Mouse (Mus musculus) limb, embryonic 15.5 days (tissue): ENCODE results near the gene Crtc3. TPM values are rescaled to one million over a fixed set of nuclear protein-coding genes. Genes with fewer than 3 reads are reported as not detected.
A peak's percentile ranks its signal among the peaks of the same experiment; 100 is the strongest.

Experiments
- ATAC-seq: fragments of 200-750 bp; cut with Nextera tagmentation; 2 replicates; pipeline ENCODE4 v1.8.0; 2017; ENCODE audit warnings: low read depth, moderate TSS enrichment; ENCODE audit not compliant: insufficient number of reproducible peaks, low FRiP score, low TSS enrichment
- H3K27ac ChIP-seq: fragments of 300-500 bp; sonication (generic); 2 replicates; pipeline ENCODE4 v1.5.1; 2015; ENCODE audit warnings: moderate library complexity, mild to moderate bottlenecking, inconsistent platforms
- H3K27me3 ChIP-seq: fragments of 300-500 bp; sonication (generic); 2 replicates; pipeline ENCODE4 v1.6.1; 2015; ENCODE audit warnings: inconsistent platforms
- H3K36me3 ChIP-seq: fragments of 300-500 bp; sonication (generic); 2 replicates; pipeline ENCODE4 v1.6.1; 2015; ENCODE audit warnings: inconsistent platforms
- H3K4me1 ChIP-seq: fragments of 300-500 bp; sonication (generic); 2 replicates; pipeline ENCODE4 v1.6.1; 2015; ENCODE audit warnings: inconsistent platforms
- H3K4me2 ChIP-seq: fragments of 300-500 bp; sonication (generic); 2 replicates; pipeline ENCODE4 v1.6.1; 2015; ENCODE audit warnings: mild to moderate bottlenecking, inconsistent platforms
- H3K4me3 ChIP-seq: fragments of 300-500 bp; sonication (generic); 2 replicates; pipeline ENCODE4 v1.5.1; 2015; ENCODE audit warnings: mild to moderate bottlenecking, inconsistent platforms
- H3K9ac ChIP-seq: fragments of 300-500 bp; sonication (generic); 2 replicates; pipeline ENCODE4 v1.6.1; 2015; ENCODE audit warnings: inconsistent platforms
- H3K9me3 ChIP-seq: fragments of 300-500 bp; sonication (generic); 2 replicates; pipeline ENCODE4 v1.6.1; 2016; ENCODE audit warnings: inconsistent platforms
- WGBS: fragments of 180-500 bp; shearing (Covaris S2); methylation state at CpG from one replicate; pipeline ENCODE4 v1.1.7; 2015; 5-methylcytosine and 5-hydroxymethylcytosine counted together
- polyA plus RNA-seq: library from polyadenylated mRNA; unstranded; fragments of >200 nt; fragmentation: Nextera tagmentation; extraction: Ambion mirVana; gene quantifications from 2 replicates; pipeline ENCODE4 v1.2.1, GENCODE M21; 2015

The Crtc3 gene
- 25.9 and 26.5 TPM in 2 replicates for polyA plus RNA-seq

DNA sequence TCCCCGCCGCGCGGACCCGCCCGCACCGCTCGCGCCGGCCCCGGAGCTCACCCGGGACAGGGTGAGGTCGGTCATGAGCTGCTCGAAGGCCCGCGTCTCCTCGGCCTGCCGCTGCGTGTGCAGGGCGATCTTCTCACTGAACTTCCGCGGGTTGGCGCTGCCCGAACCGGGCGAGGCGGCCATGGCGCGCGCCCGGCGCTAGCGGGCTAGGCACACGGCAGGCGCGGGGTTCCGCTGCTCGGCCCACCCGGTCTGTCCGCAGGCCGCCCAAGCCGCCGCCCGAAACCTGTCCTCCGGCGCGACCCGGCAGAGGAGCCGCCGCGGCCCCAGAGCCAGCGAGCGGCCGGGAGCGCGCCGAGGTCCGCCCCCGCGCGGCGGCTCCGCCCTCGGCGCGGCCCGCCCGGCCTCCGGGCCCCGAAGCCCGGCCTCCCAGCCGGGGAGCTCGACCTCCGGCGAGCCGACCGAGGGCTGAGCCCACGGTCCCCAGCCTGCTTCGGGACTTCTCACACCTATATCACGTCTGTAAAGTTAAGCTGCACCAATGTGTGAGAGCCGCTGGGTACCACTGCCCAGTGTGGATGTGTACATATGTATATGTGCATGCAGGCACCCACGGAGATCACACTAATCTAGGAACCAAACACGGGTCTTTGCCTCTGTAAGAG lies at the start of gene Crtc3:
Gene Crtc3 (minus strand): TSS at position 322 of the 665 bp plus-strand sequence.
- peak within 1 kb of the TSS; percentile 89 for H3K9ac ChIP-seq
- no peaks in the 10 kb centered on the region for H3K27me3 ChIP-seq
- no peaks in the 10 kb centered on the region for H3K9me3 ChIP-seq
- H3K4me3 ChIP-seq: peak within 1 kb of the TSS; percentile 83
- peaks cover 16% of the 10 kb centered on the region for H3K4me1 ChIP-seq
- peak within 1 kb of the TSS; percentile 96 for H3K27ac ChIP-seq
- H3K36me3 ChIP-seq: no peaks in the 10 kb centered on the region
- peak within 1 kb of the TSS; percentile 71 for H3K4me2 ChIP-seq
- peak; percentile 89 for ATAC-seq
- WGBS: under 1% methylated on average over 83 of the region's 83 CpGs

GRCm38 (mm10) chr7:80736199-80736598 lies 47.5 kb upstream of the Crtc3 start:
- Histone ChIP-seq H3K9me3 (no peaks in the 10 kb centered on the region), H3K36me3 (peaks cover 87% of the 10 kb centered on the region), H3K27me3 (no peaks in the 10 kb centered on the region), H3K4me1 (no peaks in the 10 kb centered on the region), H3K4me2 (no peak overlapping the region), H3K4me3 (no peak overlapping the region), H3K9ac (no peak overlapping the region), H3K27ac (no peak overlapping the region)
- ATAC-seq: no peak
- WGBS: 75% methylated on average over 10 of the region's 10 CpGs

DNA sequence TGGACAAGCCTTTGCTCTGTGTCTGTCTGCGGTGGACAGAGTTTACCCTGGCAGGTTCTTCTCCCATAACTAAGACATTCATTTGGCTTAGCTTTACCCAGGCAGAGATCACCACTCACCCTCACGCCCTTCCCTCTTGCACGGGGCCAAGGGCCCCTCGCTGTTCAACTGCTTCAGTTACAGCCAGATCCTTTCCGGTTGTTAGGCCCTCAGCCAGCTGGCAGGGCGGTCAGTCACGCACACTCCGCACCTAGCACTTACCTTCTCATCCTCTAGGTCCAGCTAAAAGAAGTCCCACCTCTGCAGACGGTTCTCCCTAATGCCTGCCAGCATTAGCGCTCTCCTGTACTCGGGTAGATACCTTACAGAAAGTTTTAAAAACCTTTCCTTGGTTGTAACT lies 44.3 kb upstream of the Crtc3 start:
- H3K4me3 ChIP-seq: no peak overlapping the region
- no peaks in the 10 kb centered on the region for H3K9me3 ChIP-seq
- no peaks in the 10 kb centered on the region for H3K4me1 ChIP-seq
- WGBS: 71% methylated on average over 11 of the region's 11 CpGs
- H3K27ac ChIP-seq: no peak overlapping the region
- H3K9ac ChIP-seq: no peak overlapping the region
- H3K36me3 ChIP-seq: peaks cover 85% of the 10 kb centered on the region
- no peak overlapping the region for H3K4me2 ChIP-seq
- no peaks in the 10 kb centered on the region for H3K27me3 ChIP-seq
- no peak for ATAC-seq

DNA sequence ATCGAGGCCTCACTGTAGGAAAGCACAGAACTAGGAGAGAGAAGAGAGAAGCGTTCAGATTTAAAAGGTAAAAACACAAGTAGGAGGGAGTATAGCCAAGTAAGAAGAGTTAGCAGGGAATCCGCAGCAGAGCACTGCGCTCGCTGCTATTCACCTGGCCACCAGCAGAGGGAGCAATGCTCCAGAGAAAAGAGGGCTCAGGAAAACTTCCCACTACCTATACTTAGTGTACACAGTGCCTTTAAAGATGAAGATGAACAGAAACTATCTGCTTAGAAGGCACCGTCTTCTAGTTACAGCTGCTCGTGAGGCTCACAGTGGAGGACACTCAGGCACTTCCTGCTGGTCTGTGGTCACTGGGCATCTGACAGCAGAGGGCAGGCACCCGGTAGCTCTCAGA lies 41.0 kb upstream of the Crtc3 start:
- no peaks in the 10 kb centered on the region for H3K4me1 ChIP-seq
- H3K4me3 ChIP-seq: no peak overlapping the region
- no peaks in the 10 kb centered on the region for H3K27me3 ChIP-seq
- H3K27ac ChIP-seq: no peak overlapping the region
- ATAC-seq: no peak
- 24% methylated on average over 8 of the region's 8 CpGs for WGBS
- peaks cover 86% of the 10 kb centered on the region for H3K36me3 ChIP-seq
- no peaks in the 10 kb centered on the region for H3K9me3 ChIP-seq
- no peak overlapping the region for H3K4me2 ChIP-seq
- no peak overlapping the region for H3K9ac ChIP-seq

GRCm38 (mm10) chr7:80721041-80721440 lies 32.4 kb upstream of the Crtc3 start:
- H3K4me1 ChIP-seq: no peaks in the 10 kb centered on the region
- no peak overlapping the region for H3K4me3 ChIP-seq
- H3K27ac ChIP-seq: no peak overlapping the region
- no peak overlapping the region for H3K4me2 ChIP-seq
- no peaks in the 10 kb centered on the region for H3K27me3 ChIP-seq
- WGBS: 56% methylated on average over 9 of the region's 9 CpGs
- H3K36me3 ChIP-seq: peaks cover 91% of the 10 kb centered on the region
- no peak overlapping the region for H3K9ac ChIP-seq
- no peak for ATAC-seq
- H3K9me3 ChIP-seq: no peaks in the 10 kb centered on the region

- Histone ChIP-seq H3K4me1 (no peaks in the 10 kb centered on the region), H3K9ac (no peak overlapping the region), H3K36me3 (peaks cover 92% of the 10 kb centered on the region), H3K4me3 (no peak overlapping the region), H3K27ac (no peak overlapping the region), H3K9me3 (no peaks in the 10 kb centered on the region), H3K4me2 (no peak overlapping the region), H3K27me3 (no peaks in the 10 kb centered on the region)
- no peak for ATAC-seq
- WGBS: 94% methylated on average over 7 of the region's 7 CpGs
Measured at GRCm38 (mm10) chr7:80719582-80719981, 30.9 kb upstream of the Crtc3 start.

DNA sequence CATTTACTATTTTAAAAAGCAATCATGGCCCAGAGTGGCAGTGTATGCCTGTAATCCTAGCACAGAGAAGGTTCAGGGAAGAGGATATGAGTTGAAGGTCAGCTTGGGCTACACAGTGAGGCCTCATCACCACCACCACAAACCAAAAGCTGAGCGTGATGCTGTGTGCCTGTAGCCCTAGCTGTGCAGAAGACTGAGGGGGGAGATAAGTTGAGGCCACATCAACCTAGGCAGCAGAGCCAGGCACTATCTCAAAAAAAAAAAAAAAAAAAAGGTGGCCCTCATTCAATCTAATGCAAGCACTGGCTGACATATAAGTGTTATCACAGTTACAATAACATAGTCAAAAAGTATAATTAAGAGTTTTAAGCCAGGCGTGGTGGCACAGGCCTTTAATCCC lies 30.4 kb upstream of the Crtc3 start:
- H3K4me3 ChIP-seq: no peak overlapping the region
- peaks cover 91% of the 10 kb centered on the region for H3K36me3 ChIP-seq
- no peak overlapping the region for H3K9ac ChIP-seq
- no peaks in the 10 kb centered on the region for H3K27me3 ChIP-seq
- no peaks in the 10 kb centered on the region for H3K9me3 ChIP-seq
- H3K4me2 ChIP-seq: no peak overlapping the region
- no peak for ATAC-seq
- H3K27ac ChIP-seq: no peak overlapping the region
- no peaks in the 10 kb centered on the region for H3K4me1 ChIP-seq
- WGBS: 96% methylated on average over 2 of the region's 2 CpGs

DNA sequence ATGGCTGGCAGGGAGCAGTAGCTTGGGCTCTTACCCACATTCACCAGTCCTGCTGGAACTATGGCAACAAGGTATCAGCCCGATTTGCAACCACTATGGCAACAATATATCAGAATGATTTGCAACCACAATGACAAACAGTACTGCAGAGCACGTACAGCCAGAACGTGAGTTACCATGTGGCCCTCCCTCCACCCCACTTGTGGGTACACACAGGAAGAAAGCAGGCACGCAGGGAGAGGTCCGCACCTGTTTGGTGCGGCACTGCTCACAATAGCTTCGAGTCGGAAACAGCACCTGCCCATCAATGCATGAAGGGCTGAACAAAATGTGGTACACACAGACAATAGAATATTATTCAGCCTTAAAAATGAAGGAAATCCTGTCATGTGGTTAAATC lies 29.8 kb upstream of the Crtc3 start:
- H3K27ac ChIP-seq: no peak overlapping the region
- H3K27me3 ChIP-seq: no peaks in the 10 kb centered on the region
- no peak for ATAC-seq
- no peak overlapping the region for H3K4me3 ChIP-seq
- WGBS: 85% methylated on average over 8 of the region's 8 CpGs
- no peaks in the 10 kb centered on the region for H3K9me3 ChIP-seq
- no peak overlapping the region for H3K4me2 ChIP-seq
- H3K36me3 ChIP-seq: peaks cover 91% of the 10 kb centered on the region
- no peaks in the 10 kb centered on the region for H3K4me1 ChIP-seq
- no peak overlapping the region for H3K9ac ChIP-seq

DNA sequence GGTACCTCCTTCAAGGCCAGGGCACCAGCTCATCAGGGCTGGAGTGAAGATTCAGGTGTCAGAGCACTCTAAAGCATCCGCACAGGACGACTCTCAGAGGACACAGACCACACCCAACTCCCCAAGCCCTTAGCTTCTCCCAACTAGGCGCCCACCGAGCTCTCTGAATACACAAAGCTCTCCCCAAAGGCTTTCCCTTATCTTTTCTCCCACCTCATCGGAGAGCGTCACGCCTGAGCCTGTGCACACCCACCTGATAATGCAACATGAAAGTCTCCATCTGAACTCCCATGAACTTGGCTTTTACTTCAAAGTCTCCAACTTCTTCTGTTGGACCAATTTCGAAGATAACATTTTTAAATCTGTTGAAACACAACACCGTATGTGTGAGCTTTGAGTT lies 28.1 kb upstream of the Crtc3 start:
- WGBS: 79% methylated on average over 9 of the region's 9 CpGs
- H3K27me3 ChIP-seq: no peaks in the 10 kb centered on the region
- H3K36me3 ChIP-seq: peaks cover 89% of the 10 kb centered on the region

GRCm38 (mm10) chr7:80715306-80715705 lies 26.6 kb upstream of the Crtc3 start:
- Histone ChIP-seq H3K9ac (no peak overlapping the region), H3K27me3 (no peaks in the 10 kb centered on the region), H3K4me3 (no peak overlapping the region), H3K9me3 (no peaks in the 10 kb centered on the region), H3K4me2 (no peak overlapping the region), H3K27ac (no peak overlapping the region), H3K36me3 (peaks cover 78% of the 10 kb centered on the region), H3K4me1 (no peaks in the 10 kb centered on the region)
- 85% methylated on average over 7 of the region's 7 CpGs for WGBS
- no peak for ATAC-seq

More for the DNA sequence above, 28.1 kb upstream of the Crtc3 start:
- Histone ChIP-seq H3K4me1 (no peaks in the 10 kb centered on the region), H3K9me3 (no peaks in the 10 kb centered on the region), H3K4me2 (no peak overlapping the region), H3K9ac (no peak overlapping the region), H3K27ac (no peak overlapping the region), H3K4me3 (no peak overlapping the region)
- ATAC-seq: no peak

DNA sequence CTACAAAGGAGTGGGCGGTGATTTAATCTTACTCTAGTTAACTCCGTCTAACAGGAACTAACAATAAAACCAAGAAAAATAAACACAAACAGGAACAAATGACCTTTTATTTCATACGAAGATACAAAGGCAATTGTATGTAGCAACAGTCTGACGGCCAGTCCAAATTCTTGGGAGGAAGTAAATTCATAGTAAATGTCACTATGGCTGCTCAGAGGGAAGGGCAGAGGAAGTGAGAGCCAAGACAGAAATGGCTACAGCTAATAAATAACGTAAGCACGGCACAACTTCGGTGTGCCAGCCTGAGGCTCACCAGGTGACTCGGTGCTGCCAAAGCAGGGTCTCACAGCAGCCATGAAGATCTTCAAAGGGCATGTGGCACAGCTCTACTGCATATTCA lies 22.8 kb upstream of the Crtc3 start:
- WGBS: 54% methylated on average over 8 of the region's 8 CpGs
- H3K4me1 ChIP-seq: no peaks in the 10 kb centered on the region
- no peak overlapping the region for H3K9ac ChIP-seq
- no peaks in the 10 kb centered on the region for H3K27me3 ChIP-seq
- ATAC-seq: no peak
- no peak overlapping the region for H3K27ac ChIP-seq
- H3K9me3 ChIP-seq: no peaks in the 10 kb centered on the region
- H3K4me3 ChIP-seq: no peak overlapping the region
- H3K4me2 ChIP-seq: no peak overlapping the region
- peaks cover 50% of the 10 kb centered on the region for H3K36me3 ChIP-seq

DNA sequence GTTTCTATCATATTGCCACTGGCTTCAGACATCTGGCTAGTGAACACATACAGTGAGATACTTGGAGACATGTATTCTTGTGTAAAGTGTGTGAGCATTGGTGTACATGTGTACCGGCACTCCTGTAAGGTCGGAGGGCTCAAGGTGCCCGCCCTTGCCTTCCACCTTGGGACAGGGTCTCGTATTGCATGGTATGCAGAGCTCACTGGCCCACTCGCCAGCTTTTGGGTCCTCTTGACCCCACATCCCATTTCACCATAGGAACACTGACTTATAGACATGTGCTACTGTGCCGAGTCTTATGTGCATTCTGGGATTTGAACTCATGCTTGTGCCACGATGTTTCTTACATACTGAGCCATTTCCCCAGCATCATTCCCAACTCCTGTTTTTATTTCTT lies 21.7 kb upstream of the Crtc3 start:
- Histone ChIP-seq H3K9me3 (no peaks in the 10 kb centered on the region), H3K4me1 (no peaks in the 10 kb centered on the region), H3K4me2 (no peak overlapping the region), H3K36me3 (peaks cover 39% of the 10 kb centered on the region), H3K27ac (no peak overlapping the region), H3K27me3 (no peaks in the 10 kb centered on the region), H3K4me3 (no peak overlapping the region), H3K9ac (no peak overlapping the region)
- 90% methylated on average over 7 of the region's 7 CpGs for WGBS
- ATAC-seq: no peak

- H3K36me3 ChIP-seq: peaks cover 3% of the 10 kb centered on the region; the same call in 1 of the 2 replicates
- H3K9ac ChIP-seq: no peak overlapping the region
- H3K4me1 ChIP-seq: no peaks in the 10 kb centered on the region
- H3K9me3 ChIP-seq: no peaks in the 10 kb centered on the region
- no peak for ATAC-seq
- WGBS: 84% methylated on average over 4 of the region's 4 CpGs
- no peak overlapping the region for H3K4me3 ChIP-seq
- H3K4me2 ChIP-seq: no peak overlapping the region
- H3K27ac ChIP-seq: no peak overlapping the region
- no peaks in the 10 kb centered on the region for H3K27me3 ChIP-seq
Measured at GRCm38 (mm10) chr7:80704066-80704465, 15.4 kb upstream of the Crtc3 start.
